Mouse (Mus musculus) gastrocnemius, postnatal 4 days (tissue): Measurements from ENCODE around the gene Tcf20. TPM values are rescaled to one million over a fixed set of nuclear protein-coding genes. Genes with fewer than 3 reads are reported as not detected.

Source experiments
- DNase-seq, 2 experiments: peaks; one replicate each; pipeline ENCODE4 v3.0.0; 2021 to 2022; ENCODE audit warnings: low spot score in 2 of 2, mixed read lengths in 2 of 2
- long read RNA-seq, 2 experiments: library from polyadenylated mRNA; stranded (forward); transcript quantifications; one replicate each; pipeline ENCODE4 v2.0.0; 2021
- total RNA-seq, 2 experiments: library from RNA; stranded (reverse); gene quantifications; 2 replicates each; pipeline ENCODE4 v1.2.3; 2021

Tcf20 gene
- 10 to 100 TPM; 51.0 to 58.8 TPM for total RNA-seq
- long read RNA-seq, experiment 1, partial matches to known transcripts: 2 of 2 reads
- long read RNA-seq, experiment 1, other reads (novel, unspliced or antisense): 0 of 2 reads
- long read RNA-seq, experiment 2, partial matches to known transcripts: 1 of 1 reads
- long read RNA-seq, experiment 2, other reads (novel, unspliced or antisense): 0 of 1 reads

- DNase-seq: peak; percentile 89 to 97
Observed at GRCm38 (mm10) chr15:82987732-82988112, at the start of gene Tcf20. Gene Tcf20, minus strand, starts transcription at chr15:82987872.

GRCm38 (mm10) chr15:83036900-83037519 lies 49.3 kb upstream of the Tcf20 start:
- DNase-seq: peak in 1 of 2 experiments; percentile 52

- DNase-seq: no peak
Observed at GRCm38 (mm10) chr15:83036089-83036488, 48.4 kb upstream of the Tcf20 start.

- no peak for DNase-seq
Observed at GRCm38 (mm10) chr15:83034275-83034977, 46.8 kb upstream of the Tcf20 start.

- no peak for DNase-seq
Observed at GRCm38 (mm10) chr15:83032981-83033541, 45.4 kb upstream of the Tcf20 start, which contains the start of gene Nfam1. Gene Nfam1, minus strand, starts transcription at chr15:83033306.

DNA sequence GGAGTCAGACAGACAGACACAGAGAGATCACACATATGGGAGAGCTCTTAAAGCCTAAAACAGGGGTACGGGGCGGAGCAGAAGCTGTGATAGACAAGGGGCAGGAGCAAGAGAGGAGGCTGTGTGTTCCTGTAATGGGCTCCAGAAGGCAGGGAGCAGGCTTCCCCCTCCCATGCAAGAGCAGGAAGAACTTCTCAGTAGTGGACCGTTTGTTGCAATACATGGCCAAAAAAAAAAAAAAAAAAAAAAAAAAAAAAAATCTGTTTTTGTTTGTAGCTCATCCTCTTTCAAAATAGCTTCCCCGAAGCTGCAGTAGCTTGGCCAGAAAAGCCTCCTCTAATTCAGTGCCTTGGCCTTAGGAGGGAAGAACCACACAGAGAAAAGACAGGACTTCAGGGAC lies 43.2 kb upstream of the Tcf20 start:
- DNase-seq: no peak

- DNase-seq: no peak
Observed at GRCm38 (mm10) chr15:83029725-83030718, 42.4 kb upstream of the Tcf20 start.

- no peak for DNase-seq
Observed at GRCm38 (mm10) chr15:83026129-83026528, 38.5 kb upstream of the Tcf20 start.

DNA sequence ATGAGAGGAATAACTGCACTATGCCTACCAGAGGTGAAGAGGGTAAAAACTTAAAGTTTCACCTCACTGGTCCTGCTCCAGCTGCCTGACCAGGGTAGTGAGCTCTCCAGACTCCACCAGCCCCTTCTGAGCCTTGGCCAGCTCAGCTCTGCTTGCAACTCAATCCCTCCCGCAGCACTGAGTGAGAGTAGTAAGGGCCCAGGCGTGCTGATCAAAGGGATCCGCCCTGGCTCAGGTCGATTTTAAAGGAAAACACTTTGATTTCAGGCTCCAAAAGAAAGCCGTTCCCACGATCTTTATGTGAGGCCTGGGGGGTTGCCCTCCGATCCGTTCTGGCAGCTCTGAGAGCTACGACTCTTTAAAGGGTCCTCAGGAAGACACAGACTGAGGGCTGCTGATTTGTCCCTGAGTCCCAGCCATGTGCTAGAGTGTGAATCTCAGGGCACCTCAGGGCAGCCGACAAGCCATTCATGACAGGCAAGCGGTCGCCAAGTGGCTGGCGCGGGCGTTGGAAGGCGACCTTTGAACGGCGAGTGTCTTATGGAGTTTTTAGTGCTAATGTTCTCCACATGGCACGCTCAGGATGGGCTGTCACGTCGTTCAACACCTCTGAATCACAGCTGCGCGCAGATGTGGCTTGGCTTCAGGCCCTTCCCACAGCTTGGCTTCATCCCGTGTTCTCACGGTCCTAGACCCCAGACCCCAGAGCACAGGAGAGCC lies 37.5 kb upstream of the Tcf20 start:
- DNase-seq: no peak

GRCm38 (mm10) chr15:83022947-83023346 lies 35.3 kb upstream of the Tcf20 start:
- no peak for DNase-seq

- no peak for DNase-seq
Observed at GRCm38 (mm10) chr15:83010990-83011664, 23.5 kb upstream of the Tcf20 start.

GRCm38 (mm10) chr15:83010423-83010822 lies 22.8 kb upstream of the Tcf20 start:
- no peak for DNase-seq

DNA sequence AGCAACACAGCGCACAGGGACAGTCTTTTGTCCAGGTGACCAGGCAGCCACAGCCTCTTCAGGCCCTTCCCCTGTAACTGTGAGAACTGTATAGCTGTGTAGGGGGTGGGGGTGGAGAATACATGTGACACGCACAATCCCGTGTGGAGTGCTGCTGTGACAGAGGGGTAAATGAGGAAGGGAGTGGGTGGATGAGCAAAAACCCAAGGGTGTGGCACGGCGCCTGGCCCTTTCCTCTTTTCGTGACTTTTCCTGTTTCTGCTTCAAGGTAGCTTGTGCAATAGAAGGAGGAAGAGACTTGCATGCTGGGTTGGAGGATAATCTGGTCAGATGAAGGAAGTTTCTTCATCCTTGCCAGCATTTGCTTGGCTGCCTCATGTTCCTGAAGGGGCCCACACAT lies 21.9 kb upstream of the Tcf20 start:
- DNase-seq: no peak

- no peak for DNase-seq
Observed at GRCm38 (mm10) chr15:83008761-83009423, 21.2 kb upstream of the Tcf20 start.

- no peak for DNase-seq
Observed at GRCm38 (mm10) chr15:83007346-83007920, 19.8 kb upstream of the Tcf20 start.

DNA sequence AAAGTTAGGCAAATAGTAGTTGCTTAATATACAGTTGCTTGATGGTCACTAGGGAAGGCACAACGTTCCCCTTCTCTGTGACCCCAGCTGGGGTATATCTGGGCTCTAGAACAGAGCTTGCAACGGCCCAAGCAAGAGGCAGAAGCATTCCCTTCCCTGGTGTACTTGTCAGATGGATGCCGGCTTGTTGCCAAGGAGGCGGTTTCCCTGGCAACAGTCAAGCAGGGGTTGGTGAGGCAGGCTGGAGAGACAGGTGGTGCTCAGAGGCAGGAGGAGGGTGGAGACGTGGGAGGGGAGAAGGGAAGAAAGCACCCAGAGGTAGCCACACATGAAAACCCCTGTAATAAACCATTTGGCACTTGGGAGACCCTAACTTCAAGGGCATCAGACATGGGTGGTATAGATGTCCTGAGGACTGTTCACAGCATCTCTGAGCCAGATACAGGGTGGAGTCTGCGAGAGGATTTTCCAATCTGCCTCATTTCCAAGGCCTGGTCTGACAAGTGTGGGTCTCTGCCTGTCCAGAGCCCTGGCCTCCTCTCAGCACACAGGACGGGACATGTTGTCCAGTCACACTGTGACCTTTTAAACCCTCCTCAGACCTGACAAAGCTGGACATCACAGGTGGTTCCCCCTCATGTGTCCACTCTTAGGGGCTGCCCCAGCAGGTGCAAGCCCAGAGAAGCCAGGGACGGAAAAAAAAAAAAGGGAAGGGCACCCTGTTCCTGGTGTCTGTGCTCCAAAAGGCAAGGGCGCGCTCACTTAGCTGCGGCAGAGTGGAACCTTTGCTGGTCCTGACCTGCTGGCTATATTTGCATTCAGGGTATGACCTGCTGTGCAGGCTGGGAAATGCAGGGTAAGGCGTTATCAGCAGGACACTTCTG lies 15.2 kb upstream of the Tcf20 start:
- no peak for DNase-seq

DNA sequence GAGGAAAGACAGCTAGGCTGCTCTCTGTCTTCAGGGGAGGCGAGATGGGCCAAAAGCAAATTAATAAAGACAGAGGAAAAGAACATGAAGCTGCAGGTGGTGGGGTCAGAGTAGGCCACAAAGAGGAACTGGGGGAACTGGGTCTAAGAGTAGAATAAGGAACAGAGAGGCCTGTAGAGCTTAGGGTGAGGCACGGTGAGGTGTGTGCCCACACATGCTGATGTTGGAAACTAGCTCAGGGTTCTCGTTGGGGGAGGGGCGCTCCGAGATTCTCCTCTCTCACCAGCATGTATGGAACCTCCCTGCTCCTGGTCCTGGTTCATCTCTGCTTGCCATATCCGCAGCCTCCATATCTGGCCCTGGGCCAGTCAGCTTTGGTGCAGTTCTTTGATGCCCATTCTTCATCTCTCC lies 11.1 kb upstream of the Tcf20 start:
- DNase-seq: no peak

DNA sequence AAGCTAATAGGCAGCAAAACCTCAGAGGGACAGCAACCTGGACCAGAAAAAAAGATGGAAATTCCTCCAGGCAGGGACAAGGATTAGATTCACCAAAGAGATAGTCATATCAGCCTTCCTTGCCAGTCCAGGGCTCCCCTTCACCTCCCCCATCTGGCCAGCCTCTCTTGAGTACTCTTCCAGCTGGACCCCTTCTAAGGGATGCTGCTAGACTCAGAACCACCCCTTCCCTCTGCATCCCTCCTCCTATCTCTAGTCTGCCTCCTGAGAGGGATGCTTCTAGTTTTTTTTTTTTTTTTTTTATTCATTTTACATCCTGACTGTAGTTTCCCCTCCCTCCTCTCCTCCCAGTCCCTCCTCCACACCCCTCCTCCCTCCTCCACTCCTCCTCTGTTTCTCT lies 8.8 kb upstream of the Tcf20 start:
- no peak for DNase-seq
